Mouse (Mus musculus) ES-E14 (cell line): Measurements from ENCODE around the gene 2210016F16Rik.
"Not testable (repeated sequence)": the region's sequence is repeated elsewhere in the genome, so short reads cannot be mapped to it uniquely, and the experiment has no call there.

ENCODE experiments used
- CHD2 ChIP-seq: IDR thresholded peaks from 2 replicates; pipeline ENCODE4 v1.6.1; 2014; ENCODE audit warnings: mild to moderate bottlenecking, low read depth, low read length, inconsistent platforms
- HCFC1 ChIP-seq: IDR thresholded peaks from 2 replicates; pipeline ENCODE4 v1.6.1; 2012; ENCODE audit warnings: low read length, inconsistent platforms, borderline replicate concordance; ENCODE audit not compliant: insufficient read depth
- MAFK ChIP-seq: IDR thresholded peaks from 2 replicates; pipeline ENCODE4 v1.6.1; 2014; ENCODE audit warnings: mild to moderate bottlenecking, low read depth, low read length, inconsistent platforms; ENCODE audit not compliant: insufficient read depth
- ZC3H11A ChIP-seq: IDR thresholded peaks from 2 replicates; pipeline ENCODE4 v1.6.1; 2012; ENCODE audit warnings: low read depth, mild to moderate bottlenecking, inconsistent platforms, low read length, borderline replicate concordance
- ZNF384 ChIP-seq: IDR thresholded peaks from 2 replicates; pipeline ENCODE4 v1.6.1; 2012; ENCODE audit warnings: low read depth, low read length, inconsistent platforms

DNA sequence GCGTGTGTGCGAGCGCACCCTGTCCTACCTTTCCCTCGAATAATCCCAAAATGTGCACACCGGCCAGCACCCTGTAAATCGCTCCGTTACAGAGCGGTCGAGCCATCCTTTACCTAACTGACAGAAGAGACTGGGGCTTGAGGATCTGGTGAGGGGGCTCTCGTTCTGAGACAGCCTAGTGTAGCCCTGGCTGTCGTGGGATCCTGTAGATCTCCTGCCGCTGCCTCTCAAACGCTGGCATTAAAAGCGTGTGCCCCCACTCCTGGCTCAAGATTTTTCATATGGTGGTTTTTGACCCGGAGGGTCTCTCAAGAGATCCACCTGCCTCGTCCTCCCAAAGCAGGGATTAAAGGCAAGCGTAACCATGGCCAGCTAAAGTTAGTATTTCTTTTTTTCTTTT is 18.2 kb upstream of the 2210016F16Rik start, which contains the start of gene Hnrnpk:
- not testable (repeated sequence) for TF ChIP-seq HCFC1, MAFK, ZC3H11A, ZNF384, CHD2
